Mouse (Mus musculus) limb, embryonic 14.5 days (tissue): ENCODE results near the gene Gmfg. TPM values are rescaled to one million over a fixed set of nuclear protein-coding genes. Genes with fewer than 3 reads are reported as not detected.

Experiments
- ATAC-seq: fragments of 200-750 bp; cut with Nextera tagmentation; 2 replicates; pipeline ENCODE4 v1.8.0; 2017; ENCODE audit warnings: low read depth, moderate number of reproducible peaks, moderate TSS enrichment; ENCODE audit not compliant: low FRiP score
- DNase-seq: peaks from one replicate; pipeline ENCODE4 v3.0.0-alpha.2; 2015; ENCODE audit warnings: low spot score
- H3K27ac ChIP-seq: fragments of 300-500 bp; sonication (generic); replicated peaks from 2 replicates; pipeline ENCODE4 v1.5.1; 2014; ENCODE audit warnings: low read depth, mild to moderate bottlenecking, low read length, moderate library complexity, mixed read lengths
- H3K27me3 ChIP-seq: fragments of 300-500 bp; sonication (generic); 2 replicates; pipeline ENCODE4 v1.6.1; 2014; ENCODE audit warnings: low read length, mixed read lengths; ENCODE audit not compliant: control insufficient read depth, insufficient read depth
- H3K36me3 ChIP-seq: fragments of 300-500 bp; sonication (generic); 2 replicates; pipeline ENCODE4 v1.6.1; 2014; ENCODE audit warnings: mild to moderate bottlenecking, low read length, moderate library complexity, mixed read lengths; ENCODE audit not compliant: control insufficient read depth, insufficient read depth
- H3K4me1 ChIP-seq: fragments of 300-500 bp; sonication (generic); 2 replicates; pipeline ENCODE4 v1.6.1; 2014; ENCODE audit warnings: antibody characterized with exemption, low read length, mixed read lengths; ENCODE audit not compliant: control insufficient read depth, insufficient read depth
- H3K4me2 ChIP-seq: fragments of 300-500 bp; sonication (generic); replicated peaks from 2 replicates; pipeline ENCODE4 v1.6.1; 2014; ENCODE audit warnings: low read depth, mild to moderate bottlenecking, low read length, moderate library complexity; ENCODE audit not compliant: severe bottlenecking
- H3K4me3 ChIP-seq: fragments of 300-500 bp; sonication (generic); replicated peaks from 2 replicates; pipeline ENCODE4 v1.5.1; 2014; ENCODE audit warnings: low read length
- H3K9ac ChIP-seq: fragments of 300-500 bp; sonication (generic); 2 replicates; pipeline ENCODE4 v1.6.1; 2014; ENCODE audit warnings: mild to moderate bottlenecking, low read depth, low read length, moderate library complexity; ENCODE audit not compliant: severe bottlenecking
- H3K9me3 ChIP-seq: fragments of 300-500 bp; sonication (generic); 2 replicates; pipeline ENCODE4 v1.6.1; 2016; ENCODE audit warnings: low read length; ENCODE audit not compliant: control insufficient read depth
- POLR2A ChIP-seq: fragments of 200-500 bp; IDR thresholded peaks from 2 replicates; pipeline ENCODE4 v1.8.0; 2012; ENCODE audit warnings: inconsistent platforms, mild to moderate bottlenecking, moderate library complexity, borderline replicate concordance; ENCODE audit not compliant: insufficient read depth, insufficient read length; ENCODE audit errors: extremely low read depth
- WGBS: fragments of 180-500 bp; shearing (Covaris S2); extraction: QIAGEN DNeasy Blood & Tissue Kit; methylation state at CpG from one replicate; pipeline ENCODE4 v1.1.7; 2014; 5-methylcytosine and 5-hydroxymethylcytosine counted together
- polyA plus RNA-seq, 2 experiments: library from polyadenylated mRNA; depleted of rRNA in 1 of 2; stranded (reverse) in 1 of 2; unstranded in 1 of 2; fragments of >200 nt; fragmentation: Nextera tagmentation in 1 of 2; extraction: Ambion mirVana in 1 of 2; gene quantifications; 2 replicates each; pipeline versions ENCODE4 v1.2.1 to v1.2.3; 2012 to 2014

Gene Gmfg
- polyA plus RNA-seq, 2 experiments: 12.7 to 19.4 TPM

DNA sequence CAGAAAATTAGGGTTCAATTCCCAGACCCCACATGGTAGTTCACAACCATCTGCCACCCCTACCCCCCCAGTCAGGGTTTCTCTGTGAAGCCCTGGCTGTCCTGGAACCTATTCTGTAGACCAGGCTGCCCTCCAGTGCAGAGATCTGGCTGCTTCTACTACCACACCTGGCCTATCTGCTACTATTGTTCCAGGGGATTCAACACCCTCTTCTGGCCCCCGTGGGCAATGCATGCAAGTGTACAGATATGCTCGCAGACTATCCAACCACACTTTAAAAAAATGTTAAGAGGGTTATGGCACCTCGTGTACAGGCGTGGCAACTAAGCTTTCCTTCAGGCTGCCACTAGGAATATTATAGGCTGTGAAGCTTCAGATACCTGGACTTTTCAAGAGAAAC, 24.4 kb upstream of the Gmfg start:
- Histone ChIP-seq H3K4me1 (no peaks in the 10 kb centered on the region), H3K4me3 (no peak overlapping the region), H3K27me3 (no peaks in the 10 kb centered on the region), H3K9me3 (no peaks in the 10 kb centered on the region), H3K4me2 (no peak overlapping the region), H3K9ac (no peak overlapping the region), H3K27ac (no peak overlapping the region), H3K36me3 (peaks cover 88% of the 10 kb centered on the region)
- ATAC-seq (no peak), DNase-seq (no peak)
- no peak for TF ChIP-seq POLR2A
- 85% methylated on average over 4 of the region's 4 CpGs for WGBS

- H3K4me3 ChIP-seq: no peak overlapping the region
- H3K9me3 ChIP-seq: no peaks in the 10 kb centered on the region
- no peaks in the 10 kb centered on the region for H3K27me3 ChIP-seq
- peaks cover 93% of the 10 kb centered on the region for H3K36me3 ChIP-seq
- no peak overlapping the region for H3K27ac ChIP-seq
- DNase-seq (no peak), ATAC-seq (no peak)
- no peak for TF ChIP-seq POLR2A
- no peaks in the 10 kb centered on the region for H3K4me1 ChIP-seq
- no peak overlapping the region for H3K9ac ChIP-seq
- no peak overlapping the region for H3K4me2 ChIP-seq
Observed at GRCm38 (mm10) chr7:28417368-28417767, 19.9 kb upstream of the Gmfg start.

- no peak for TF ChIP-seq POLR2A
- Histone ChIP-seq H3K27ac (no peak overlapping the region), H3K4me2 (no peak overlapping the region), H3K36me3 (peaks cover 93% of the 10 kb centered on the region), H3K9ac (no peak overlapping the region), H3K9me3 (no peaks in the 10 kb centered on the region), H3K4me3 (no peak overlapping the region), H3K4me1 (no peaks in the 10 kb centered on the region), H3K27me3 (no peaks in the 10 kb centered on the region)
- 0 out of 2 replicates have a peak, but pooled peaks have one; percentile 15 for ATAC-seq
- 78% methylated on average over 8 of the region's 8 CpGs for WGBS
- DNase-seq: peak; percentile 35
Observed at GRCm38 (mm10) chr7:28418096-28418670, 19.1 kb upstream of the Gmfg start.

DNA sequence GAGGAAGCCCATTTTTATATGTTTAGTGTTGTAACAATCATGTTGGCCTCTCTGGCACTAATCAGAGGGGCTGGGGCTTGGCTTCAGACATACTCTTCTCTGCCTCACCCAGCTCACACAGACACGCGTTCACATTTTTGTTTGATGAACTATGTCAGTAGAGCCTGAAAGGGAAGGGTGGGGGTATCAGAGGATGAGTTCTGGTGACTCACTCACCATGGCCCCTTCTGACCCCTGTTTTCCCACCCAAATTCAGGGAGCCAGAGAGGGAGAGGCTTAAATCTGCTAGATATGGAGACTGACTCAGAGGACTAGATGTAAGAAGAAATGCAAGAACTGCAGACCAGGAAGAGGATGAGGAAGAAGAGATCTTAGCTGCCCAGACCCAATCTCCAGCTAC, 17.8 kb upstream of the Gmfg start:
- Histone ChIP-seq H3K9me3 (no peaks in the 10 kb centered on the region), H3K27me3 (no peaks in the 10 kb centered on the region), H3K4me3 (no peak overlapping the region), H3K36me3 (peaks cover 85% of the 10 kb centered on the region), H3K27ac (no peak overlapping the region), H3K4me2 (no peak overlapping the region), H3K4me1 (no peaks in the 10 kb centered on the region), H3K9ac (no peak overlapping the region)
- TF ChIP-seq POLR2A: no peak
- 90% methylated on average over 2 of the region's 2 CpGs for WGBS
- ATAC-seq (no peak), DNase-seq (no peak)

GRCm38 (mm10) chr7:28423018-28423417, 14.2 kb upstream of the Gmfg start:
- no peak for DNase-seq
- peaks cover 56% of the 10 kb centered on the region for H3K36me3 ChIP-seq
- H3K4me3 ChIP-seq: no peak overlapping the region
- no peaks in the 10 kb centered on the region for H3K4me1 ChIP-seq
- 92% methylated on average over 1 of the region's 1 CpGs for WGBS
- no peak overlapping the region for H3K4me2 ChIP-seq
- H3K9me3 ChIP-seq: no peaks in the 10 kb centered on the region
- TF ChIP-seq POLR2A: no peak
- H3K9ac ChIP-seq: no peak overlapping the region
- H3K27ac ChIP-seq: no peak overlapping the region
- no peak for ATAC-seq
- no peaks in the 10 kb centered on the region for H3K27me3 ChIP-seq

- ATAC-seq (no peak), DNase-seq (no peak)
- Histone ChIP-seq H3K27me3 (no peaks in the 10 kb centered on the region), H3K9me3 (no peaks in the 10 kb centered on the region), H3K27ac (no peak overlapping the region), H3K4me3 (no peak overlapping the region), H3K4me1 (no peaks in the 10 kb centered on the region), H3K9ac (no peak overlapping the region), H3K4me2 (no peak overlapping the region), H3K36me3 (peaks cover 26% of the 10 kb centered on the region)
- TF ChIP-seq POLR2A: no peak
Observed at GRCm38 (mm10) chr7:28427738-28428137, 9.5 kb upstream of the Gmfg start.
